Mouse (Mus musculus): ENCODE data around the gene Gm20918.
"Not testable (repeated sequence)": the region's sequence is repeated elsewhere in the genome, so short reads cannot be mapped to it uniquely, and the experiment has no call there.

The Gm20918 gene

DNA sequence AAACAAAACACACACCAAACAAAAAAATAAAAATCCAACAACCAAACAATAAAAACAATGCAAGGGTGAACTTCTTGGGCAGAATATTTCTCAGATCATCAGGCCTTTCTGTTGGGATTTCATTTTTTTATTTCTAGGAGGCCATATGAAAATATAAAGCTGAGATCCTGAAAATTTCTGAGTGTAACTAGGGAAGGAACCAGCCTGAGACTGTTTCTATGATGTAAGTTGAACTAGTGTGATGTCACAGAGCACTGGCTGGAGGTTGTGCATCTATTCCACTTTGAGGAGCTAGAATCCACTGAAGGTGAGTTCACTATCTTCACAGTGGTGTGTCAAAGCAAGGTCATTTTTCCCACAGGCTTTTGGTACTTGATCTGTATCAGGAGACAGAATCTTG is at the start of gene Gm20918:
Gm20918 (plus strand) TSS at position 301 of the 400 bp plus-strand sequence.
- not testable (repeated sequence) for DNase-seq

Measured in kidney, adult 18-20 months (tissue).